In the genomic region with DNA sequence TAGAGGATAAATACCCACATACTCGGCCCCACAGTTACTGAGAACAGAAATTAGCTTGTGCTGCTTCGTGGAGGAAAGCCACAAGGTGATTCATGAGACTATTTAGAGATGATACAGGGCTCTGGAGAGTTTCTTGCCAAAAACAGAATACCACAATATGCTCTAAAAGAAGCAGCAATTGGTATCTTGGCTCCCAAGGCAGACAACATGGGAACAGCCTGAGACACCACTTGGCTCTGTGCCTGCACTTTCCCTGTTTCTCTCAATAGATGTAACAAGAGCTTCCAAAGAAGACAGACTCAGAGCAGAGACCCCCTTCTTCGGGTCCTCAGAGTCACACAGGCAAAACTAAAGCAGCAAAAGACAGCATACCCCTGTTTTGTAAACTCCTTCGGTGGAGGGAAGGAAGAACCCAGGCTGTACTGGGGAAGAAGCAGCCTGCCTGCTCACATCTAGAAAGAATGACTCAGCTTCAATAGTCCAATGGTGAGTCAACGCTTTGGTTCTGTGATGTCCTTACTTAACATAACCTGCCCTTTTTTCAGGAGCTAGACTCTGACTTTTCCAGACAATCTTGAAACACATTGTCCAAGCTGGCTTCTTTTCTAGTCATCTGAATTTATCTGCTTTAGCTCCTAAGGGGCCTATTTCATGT, we compare ENCODE assay signal across 9 mouse cellular contexts.
DNase-seq lines count a peak whose midpoint lies in the region; ATAC-seq and TF ChIP-seq lines count a peak whose summit lies in the region.
"Had no signal": no experiment of that assay in that cellular context is flagged by ENCODE, and none has a peak within 500 bp of the region (broad histone marks: within the 10 kb centered on the region; RNA-seq: fewer than 3 reads in every experiment).

No protein-coding gene starts in this region.

- H3K27ac ChIP-seq in hindbrain, embryonic 15.5 days (replicated peaks) = no peak overlapping the region
- no peak overlapping the region for H3K27ac ChIP-seq in hindbrain, embryonic 11.5 days (ENCODE audit: low read depth, low read length)
- H3K27ac ChIP-seq in liver, postnatal 0 days (ENCODE audit: low read depth) = no peak overlapping the region
- no peak overlapping the region for H3K27ac ChIP-seq in lung, postnatal 0 days (ENCODE audit: low read length)
- H3K27ac ChIP-seq: heart, adult 2 months had no signal

- TF ChIP-seq CTCF in liver, postnatal 0 days (IDR thresholded peaks at IDR 0.05; ENCODE audit: low read depth) = no peak
- TF ChIP-seq CTCF in lung, postnatal 0 days (IDR thresholded peaks at IDR 0.05) = no peak

- H3K27me3 ChIP-seq in hindbrain, embryonic 15.5 days = no peaks in the 10 kb centered on the region
- no peaks in the 10 kb centered on the region for H3K27me3 ChIP-seq in hindbrain, embryonic 11.5 days (ENCODE audit: control insufficient read depth, insufficient read depth, low read length)
- no peaks in the 10 kb centered on the region for H3K27me3 ChIP-seq in liver, postnatal 0 days (ENCODE audit: insufficient read depth, low read length)
- H3K27me3 ChIP-seq in lung, postnatal 0 days (replicated peaks; ENCODE audit: insufficient read depth, low read length) = no peaks in the 10 kb centered on the region

- intact Hi-C loops in left cerebral cortex, postnatal 25 days (cut with DNase I) = no loop called here

- H3K4me3 ChIP-seq in hindbrain, embryonic 15.5 days = no peak overlapping the region
- no peak overlapping the region for H3K4me3 ChIP-seq in hindbrain, embryonic 11.5 days (ENCODE audit: low read depth, low read length)
- no peak overlapping the region for H3K4me3 ChIP-seq in liver, postnatal 0 days (ENCODE audit: low read depth, low read length)
- H3K4me3 ChIP-seq in lung, postnatal 0 days (ENCODE audit: low read depth, low read length) = no peak overlapping the region
- H3K4me3 ChIP-seq: heart, adult 2 months had no signal

- no peaks in the 10 kb centered on the region for H3K36me3 ChIP-seq in hindbrain, embryonic 15.5 days
- no peaks in the 10 kb centered on the region for H3K36me3 ChIP-seq in hindbrain, embryonic 11.5 days (ENCODE audit: control insufficient read depth, insufficient read depth, low read length)
- H3K36me3 ChIP-seq in liver, postnatal 0 days (replicated peaks; ENCODE audit: insufficient read depth, low read length) = no peaks in the 10 kb centered on the region
- H3K36me3 ChIP-seq in lung, postnatal 0 days (ENCODE audit: insufficient read depth, low read length) = no peaks in the 10 kb centered on the region

- no peak overlapping the region for H3K9ac ChIP-seq in hindbrain, embryonic 15.5 days
- no peak overlapping the region for H3K9ac ChIP-seq in hindbrain, embryonic 11.5 days (ENCODE audit: low read depth, low read length)
- H3K9ac ChIP-seq in liver, postnatal 0 days (replicated peaks) = no peak overlapping the region
- H3K9ac ChIP-seq in lung, postnatal 0 days (replicated peaks; ENCODE audit: low read depth) = no peak overlapping the region

- ATAC-seq in hindbrain, embryonic 15.5 days (ENCODE audit: low FRiP score, low read depth) = peak; percentile 54; the same call in 1 of the 2 replicates
- no peak for ATAC-seq in hindbrain, embryonic 11.5 days (ENCODE audit: low FRiP score)
- ATAC-seq in liver, postnatal 0 days = no peak
- ATAC-seq in lung, postnatal 0 days = no peak

- DNase-seq in hindbrain, embryonic 11.5 days (ENCODE audit: low spot score) = no peak
- peak; percentile 96 for DNase-seq in brain, adult 2 months (ENCODE audit: low read depth, low spot score)
- DNase-seq in frontal cortex, postnatal 14 days (ENCODE audit: low spot score in 2 of 2) = peak; percentile 65 to 67
- DNase-seq in left cerebral cortex, postnatal 25 days (ENCODE audit: low spot score in 2 of 2) = peak; percentile 81 to 95
- DNase-seq in liver, postnatal 0 days = no peak
- DNase-seq in kidney, postnatal 25 days = no peak
- no peak for DNase-seq in lung, postnatal 0 days (ENCODE audit: low spot score)

- 67% methylated on average over 5 of the region's 5 CpGs for WGBS in hindbrain, embryonic 15.5 days
- WGBS in hindbrain, embryonic 11.5 days = 80% methylated on average over 5 of the region's 5 CpGs
- WGBS in liver, postnatal 0 days (ENCODE audit: insufficient replicate concordance) = 57% methylated on average over 5 of the region's 5 CpGs
- 64% methylated on average over 5 of the region's 5 CpGs for WGBS in lung, postnatal 0 days

- H3K9me3 ChIP-seq in hindbrain, embryonic 15.5 days = no peaks in the 10 kb centered on the region
- H3K9me3 ChIP-seq in hindbrain, embryonic 11.5 days (ENCODE audit: control insufficient read depth, low read length) = no peaks in the 10 kb centered on the region
- no peaks in the 10 kb centered on the region for H3K9me3 ChIP-seq in liver, postnatal 0 days (ENCODE audit: low read length)
- no peaks in the 10 kb centered on the region for H3K9me3 ChIP-seq in lung, postnatal 0 days (ENCODE audit: low read length)

- H3K4me1 ChIP-seq in hindbrain, embryonic 15.5 days (replicated peaks) = 0 out of 2 replicates have a peak, but pooled peaks cover 4% of the 10 kb centered on the region
- H3K4me1 ChIP-seq in hindbrain, embryonic 11.5 days (replicated peaks; ENCODE audit: control insufficient read depth, insufficient read depth, low read length) = no peaks in the 10 kb centered on the region
- no peaks in the 10 kb centered on the region for H3K4me1 ChIP-seq in liver, postnatal 0 days (ENCODE audit: insufficient read depth)
- no peaks in the 10 kb centered on the region for H3K4me1 ChIP-seq in lung, postnatal 0 days (ENCODE audit: insufficient read depth, low read depth, low read length)

- TF ChIP-seq EP300 in liver, postnatal 0 days (IDR thresholded peaks at IDR 0.05; ENCODE audit: low read depth) = no peak
- no peak for TF ChIP-seq EP300 in lung, postnatal 0 days (IDR thresholded peaks at IDR 0.05)

- H3K4me2 ChIP-seq in hindbrain, embryonic 15.5 days = no peak overlapping the region
- no peak overlapping the region for H3K4me2 ChIP-seq in hindbrain, embryonic 11.5 days (replicated peaks; ENCODE audit: low read depth, low read length)
- no peak overlapping the region for H3K4me2 ChIP-seq in liver, postnatal 0 days (ENCODE audit: low read depth, low read length)
- H3K4me2 ChIP-seq in lung, postnatal 0 days (replicated peaks; ENCODE audit: low read depth, low read length) = no peak overlapping the region

Comparison
In these comparisons a context has a peak if more than half of its experiments do, and no peak if none do; other contexts are left out.
1. DNase-seq: peak in brain, adult 2 months (single experiment), frontal cortex, postnatal 14 days (2 of 2) and left cerebral cortex, postnatal 25 days (2 of 2); none in hindbrain, embryonic 11.5 days (single experiment), liver, postnatal 0 days (single experiment), kidney, postnatal 25 days (0 of 2) and lung, postnatal 0 days (single experiment).